Mouse (Mus musculus): ENCODE data around the gene Maats1. TPM values are rescaled to one million over a fixed set of nuclear protein-coding genes. Genes with fewer than 3 reads are reported as not detected.

The Maats1 gene
- polyA plus RNA-seq, 1 experiment = 0.04 TPM

DNA sequence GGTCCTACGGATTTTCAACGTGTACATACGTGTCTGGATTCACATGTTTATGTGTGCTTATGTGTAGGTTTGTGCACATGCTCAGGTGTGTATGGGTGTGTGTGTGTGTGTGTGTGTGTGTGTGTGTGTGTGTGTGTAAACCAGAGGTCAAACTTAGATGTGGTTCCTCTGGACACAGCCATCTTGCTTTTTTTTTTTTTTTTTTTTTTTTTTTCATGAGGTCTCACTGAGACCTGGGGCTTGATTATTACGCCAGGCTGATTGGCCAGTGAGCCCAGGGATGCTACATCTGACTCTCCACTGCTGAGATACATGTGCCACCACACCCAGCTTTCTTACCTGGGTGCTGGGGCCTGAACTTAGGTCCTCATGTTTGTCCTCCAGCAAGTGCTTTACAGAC, 22.9 kb downstream of the Maats1 start:
- Histone ChIP-seq H3K27ac (ENCODE audit: insufficient read depth, low read length) (no peak overlapping the region), H3K4me1 (ENCODE audit: control insufficient read depth, insufficient read depth, insufficient read length) (no peaks in the 10 kb centered on the region), H3K27me3 (ENCODE audit: control insufficient read depth, insufficient read depth, low read length) (no peaks in the 10 kb centered on the region), H3K4me3 (ENCODE audit: extremely low read depth, insufficient read depth, insufficient read length) (no peak overlapping the region), H3K36me3 (ENCODE audit: control insufficient read depth, insufficient read depth, low read length) (no peaks in the 10 kb centered on the region)
- no peak for TF ChIP-seq POLR2A (IDR thresholded peaks at IDR 0.05; ENCODE audit: low read depth, low read length)
- no peak for TF ChIP-seq CTCF (IDR thresholded peaks at IDR 0.05; ENCODE audit: extremely low read depth, insufficient read depth, insufficient read length, insufficient replicate concordance)
- WGBS = 88% methylated on average over 4 of the region's 4 CpGs
- no peak for DNase-seq (ENCODE audit: low read depth in 1 of 2, low spot score in 2 of 2)

DNA sequence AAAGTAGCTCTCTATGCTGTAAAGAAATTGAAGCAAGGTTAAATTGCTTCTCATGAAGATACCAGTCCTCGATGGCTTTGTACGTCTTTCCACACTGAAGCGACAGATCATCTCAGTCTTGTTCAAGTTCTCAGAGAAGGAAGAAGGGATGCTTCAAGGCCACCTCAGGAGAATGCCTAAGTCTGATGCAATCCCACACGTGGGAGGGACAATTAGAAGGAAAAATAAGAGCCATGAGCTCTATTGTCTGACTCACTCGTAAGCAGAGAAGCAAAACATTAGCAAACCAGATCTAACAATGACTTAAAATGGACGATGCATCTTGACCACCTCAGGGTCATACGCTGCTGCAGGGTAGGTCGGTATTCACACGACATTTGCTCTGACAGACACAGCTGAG, 23.5 kb downstream of the Maats1 start:
- Histone ChIP-seq H3K36me3 (ENCODE audit: control insufficient read depth, insufficient read depth, low read length) (no peaks in the 10 kb centered on the region), H3K27me3 (ENCODE audit: control insufficient read depth, insufficient read depth, low read length) (no peaks in the 10 kb centered on the region), H3K4me1 (ENCODE audit: control insufficient read depth, insufficient read depth, insufficient read length) (no peaks in the 10 kb centered on the region), H3K4me3 (ENCODE audit: extremely low read depth, insufficient read depth, insufficient read length) (no peak overlapping the region), H3K27ac (ENCODE audit: insufficient read depth, low read length) (no peak overlapping the region)
- WGBS = 82% methylated on average over 9 of the region's 9 CpGs
- DNase-seq (ENCODE audit: low read depth in 1 of 2, low spot score in 2 of 2) = no peak
- TF ChIP-seq POLR2A (IDR thresholded peaks at IDR 0.05; ENCODE audit: low read depth, low read length) (no peak), CTCF (IDR thresholded peaks at IDR 0.05; ENCODE audit: extremely low read depth, insufficient read depth, insufficient read length, insufficient replicate concordance) (no peak)

DNA sequence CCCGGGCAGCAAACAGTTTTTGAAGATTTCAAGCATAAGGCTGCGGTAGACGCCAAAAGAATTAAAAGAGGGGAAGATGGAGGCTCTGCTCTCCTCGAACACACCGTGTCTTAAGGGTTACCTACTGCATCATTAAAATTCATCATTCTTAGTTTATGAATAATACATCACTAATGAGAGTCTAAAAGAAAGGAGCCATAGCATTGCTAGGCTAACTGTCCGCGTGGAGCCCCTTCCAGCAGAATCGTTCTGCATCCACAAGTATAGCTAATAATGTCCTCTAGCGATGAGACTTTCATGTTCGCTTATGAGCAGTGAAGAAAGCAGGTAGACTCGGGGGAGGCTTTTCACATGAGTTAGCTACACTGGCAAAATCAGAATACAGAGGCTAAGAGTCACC, 33.7 kb downstream of the Maats1 start:
- TF ChIP-seq CTCF (IDR thresholded peaks at IDR 0.05; ENCODE audit: extremely low read depth, insufficient read depth, insufficient read length, insufficient replicate concordance) = no peak
- TF ChIP-seq POLR2A (IDR thresholded peaks at IDR 0.05; ENCODE audit: low read depth, low read length) = no peak
- Histone ChIP-seq H3K27ac (ENCODE audit: insufficient read depth, low read length) (no peak overlapping the region), H3K4me1 (ENCODE audit: control insufficient read depth, insufficient read depth, insufficient read length) (no peaks in the 10 kb centered on the region; the same call in 1 of the 2 replicates), H3K4me3 (ENCODE audit: extremely low read depth, insufficient read depth, insufficient read length) (no peak overlapping the region), H3K27me3 (ENCODE audit: control insufficient read depth, insufficient read depth, low read length) (no peaks in the 10 kb centered on the region), H3K36me3 (ENCODE audit: control insufficient read depth, insufficient read depth, low read length) (no peaks in the 10 kb centered on the region)
- no peak for DNase-seq (ENCODE audit: low read depth in 1 of 2, low spot score in 2 of 2)
- WGBS = 72% methylated on average over 11 of the region's 11 CpGs

DNA sequence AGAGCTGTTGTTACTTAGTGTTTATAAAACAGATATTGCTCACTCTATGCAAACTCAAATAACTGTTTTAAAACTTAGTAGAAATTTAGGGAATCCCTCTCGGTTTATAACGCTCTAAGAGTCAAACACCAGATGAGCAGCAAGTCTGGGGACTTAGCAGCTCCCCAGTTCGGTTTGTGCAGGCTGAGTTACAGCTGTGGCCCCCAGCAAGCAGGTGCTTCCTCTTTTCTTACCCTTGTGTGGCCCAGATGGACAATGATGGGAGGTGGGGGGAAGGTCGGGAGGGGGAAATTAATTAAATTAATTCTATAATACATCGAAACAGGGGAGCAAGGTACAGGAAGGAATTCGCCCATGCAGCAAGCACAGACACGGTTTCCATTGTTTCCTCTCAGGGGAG, 34.3 kb downstream of the Maats1 start:
- 5% methylated on average over 7 of the region's 7 CpGs for WGBS
- Histone ChIP-seq H3K27me3 (ENCODE audit: control insufficient read depth, insufficient read depth, low read length) (no peaks in the 10 kb centered on the region), H3K4me1 (ENCODE audit: control insufficient read depth, insufficient read depth, insufficient read length) (no peaks in the 10 kb centered on the region; the same call in 1 of the 2 replicates), H3K4me3 (ENCODE audit: extremely low read depth, insufficient read depth, insufficient read length) (no peak overlapping the region), H3K27ac (ENCODE audit: insufficient read depth, low read length) (no peak overlapping the region), H3K36me3 (ENCODE audit: control insufficient read depth, insufficient read depth, low read length) (no peaks in the 10 kb centered on the region)
- DNase-seq (ENCODE audit: low read depth in 1 of 2, low spot score in 2 of 2) = no peak
- no peak for TF ChIP-seq POLR2A (IDR thresholded peaks at IDR 0.05; ENCODE audit: low read depth, low read length)
- no peak for TF ChIP-seq CTCF (IDR thresholded peaks at IDR 0.05; ENCODE audit: extremely low read depth, insufficient read depth, insufficient read length, insufficient replicate concordance)

DNA sequence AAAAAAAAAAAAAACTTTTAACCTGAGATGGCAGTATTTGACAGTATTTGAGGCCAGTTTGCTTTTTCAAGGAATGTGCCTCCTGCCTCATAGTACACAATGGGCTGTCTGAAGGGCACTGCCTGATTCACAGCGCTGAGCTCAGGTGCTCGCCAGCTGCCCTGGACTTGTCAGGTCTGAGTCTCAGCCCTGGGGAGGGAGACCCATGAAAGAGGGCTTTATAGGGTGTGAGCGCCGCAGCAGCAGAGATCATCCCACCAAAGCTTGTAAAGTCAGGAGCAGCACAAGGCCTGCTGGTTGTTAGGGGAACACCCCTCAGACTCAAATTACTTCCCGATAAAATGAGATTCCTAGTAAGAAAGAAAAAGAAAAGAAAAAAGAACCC, 34.7 kb downstream of the Maats1 start:
- no peak for TF ChIP-seq POLR2A (IDR thresholded peaks at IDR 0.05; ENCODE audit: low read depth, low read length)
- no peak for TF ChIP-seq CTCF (IDR thresholded peaks at IDR 0.05; ENCODE audit: extremely low read depth, insufficient read depth, insufficient read length, insufficient replicate concordance)
- Histone ChIP-seq H3K27ac (ENCODE audit: insufficient read depth, low read length) (no peak overlapping the region), H3K36me3 (ENCODE audit: control insufficient read depth, insufficient read depth, low read length) (no peaks in the 10 kb centered on the region), H3K4me3 (ENCODE audit: extremely low read depth, insufficient read depth, insufficient read length) (no peak overlapping the region), H3K4me1 (ENCODE audit: control insufficient read depth, insufficient read depth, insufficient read length) (no peaks in the 10 kb centered on the region; the same call in 1 of the 2 replicates), H3K27me3 (ENCODE audit: control insufficient read depth, insufficient read depth, low read length) (no peaks in the 10 kb centered on the region)
- 56% methylated on average over 5 of the region's 5 CpGs for WGBS
- no peak for DNase-seq (ENCODE audit: low read depth in 1 of 2, low spot score in 2 of 2)

DNA sequence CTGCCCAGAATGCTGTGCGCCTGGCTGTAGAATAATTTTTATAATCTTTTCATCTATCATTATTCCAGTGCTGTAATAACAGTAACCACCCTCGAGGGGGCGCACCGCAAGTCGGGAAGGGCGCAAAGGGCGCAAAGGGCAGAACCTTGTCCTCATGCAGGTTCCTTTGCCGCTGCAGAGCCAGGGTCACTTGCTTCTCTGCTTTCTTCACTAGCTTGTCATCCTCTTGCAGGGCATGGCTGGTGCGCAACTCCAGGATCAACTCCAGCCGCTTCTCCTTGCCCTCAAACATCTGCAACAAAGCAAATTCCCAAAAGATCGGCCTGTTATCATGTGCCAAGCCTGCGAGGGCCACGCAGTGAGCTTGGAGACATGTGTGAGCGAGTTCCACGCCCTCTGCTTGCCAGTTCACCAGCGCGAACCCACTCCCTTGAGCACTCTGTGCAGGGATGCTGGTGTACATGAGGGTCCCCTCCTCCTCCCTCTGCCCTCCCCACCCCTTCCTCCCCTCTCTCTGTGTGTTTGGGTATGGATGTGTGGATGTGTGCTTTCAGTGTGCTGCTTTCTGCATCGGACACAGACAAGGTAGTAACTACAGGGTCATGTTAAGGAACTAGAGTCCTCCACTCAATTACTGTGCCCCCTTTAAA, 35.2 kb downstream of the Maats1 start:
- TF ChIP-seq CTCF (IDR thresholded peaks at IDR 0.05; ENCODE audit: extremely low read depth, insufficient read depth, insufficient read length, insufficient replicate concordance) (peak; percentile 36; the same call in 1 of the 2 replicates), POLR2A (IDR thresholded peaks at IDR 0.05; ENCODE audit: low read depth, low read length) (no peak)
- Histone ChIP-seq H3K4me3 (ENCODE audit: extremely low read depth, insufficient read depth, insufficient read length) (no peak overlapping the region), H3K27me3 (ENCODE audit: control insufficient read depth, insufficient read depth, low read length) (no peaks in the 10 kb centered on the region), H3K4me1 (ENCODE audit: control insufficient read depth, insufficient read depth, insufficient read length) (no peaks in the 10 kb centered on the region; the same call in 1 of the 2 replicates), H3K36me3 (ENCODE audit: control insufficient read depth, insufficient read depth, low read length) (no peaks in the 10 kb centered on the region), H3K27ac (ENCODE audit: insufficient read depth, low read length) (no peak overlapping the region)
- no peak for DNase-seq (ENCODE audit: low read depth in 1 of 2, low spot score in 2 of 2)
- WGBS = 65% methylated on average over 18 of the region's 18 CpGs

DNA sequence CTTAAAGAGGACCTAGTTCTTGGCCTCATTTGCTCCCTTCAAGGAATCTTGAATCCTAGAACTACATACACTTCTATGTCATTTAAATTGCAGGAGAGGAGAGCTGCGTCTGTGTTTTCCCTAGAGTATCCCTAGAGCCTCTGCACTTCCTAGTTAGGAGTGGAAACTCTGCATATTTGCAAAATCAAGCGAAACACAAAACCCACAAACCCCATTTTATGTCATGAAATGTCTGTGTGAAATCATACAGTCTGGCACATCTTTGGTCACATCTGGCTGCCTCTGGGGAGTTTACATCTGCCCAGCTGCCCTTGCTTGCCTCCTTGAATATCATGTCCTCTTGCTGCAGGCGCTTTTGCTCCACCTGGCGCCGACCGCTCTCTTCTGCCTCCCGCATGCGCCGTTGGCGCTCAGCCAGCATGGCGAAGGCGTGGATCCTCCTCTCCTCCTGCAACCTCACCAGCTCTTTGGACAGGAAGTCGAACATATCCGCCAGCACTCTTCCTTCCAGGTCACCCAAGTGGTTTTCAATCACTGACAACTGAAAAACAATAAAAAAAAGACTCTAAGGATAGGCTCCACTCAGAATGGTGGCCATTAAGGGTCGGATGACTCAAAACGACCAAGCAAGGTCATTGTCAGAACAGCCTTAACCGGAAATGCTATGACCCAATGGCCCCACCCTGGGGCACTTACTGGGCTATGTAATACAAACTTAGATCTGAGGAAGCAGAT, 37.3 kb downstream of the Maats1 start:
- no peak for TF ChIP-seq CTCF (IDR thresholded peaks at IDR 0.05; ENCODE audit: extremely low read depth, insufficient read depth, insufficient read length, insufficient replicate concordance)
- no peak for TF ChIP-seq POLR2A (IDR thresholded peaks at IDR 0.05; ENCODE audit: low read depth, low read length)
- no peaks in the 10 kb centered on the region for H3K36me3 ChIP-seq (ENCODE audit: control insufficient read depth, insufficient read depth, low read length)
- H3K27me3 ChIP-seq (ENCODE audit: control insufficient read depth, insufficient read depth, low read length) = no peaks in the 10 kb centered on the region
- H3K4me1 ChIP-seq (ENCODE audit: control insufficient read depth, insufficient read depth, insufficient read length) = no peaks in the 10 kb centered on the region; the same call in 1 of the 2 replicates
- H3K4me3 ChIP-seq (ENCODE audit: extremely low read depth, insufficient read depth, insufficient read length) = no peak overlapping the region
- H3K27ac ChIP-seq (ENCODE audit: insufficient read depth, low read length) = no peak overlapping the region
- no peak for DNase-seq (ENCODE audit: low read depth in 1 of 2, low spot score in 2 of 2)
- 72% methylated on average over 17 of the region's 17 CpGs for WGBS

Measured in spleen, adult 2 months (tissue).